Mouse (Mus musculus) intestine, embryonic 16.5 days (tissue): ENCODE measurements around the gene Nek8. TPM values are rescaled to one million over a fixed set of nuclear protein-coding genes. Genes with fewer than 3 reads are reported as not detected.

Experiments
- ATAC-seq: fragments of 200-750 bp; cut with Nextera tagmentation; 2 replicates; pipeline ENCODE4 v1.8.0; 2017; ENCODE audit warnings: moderate TSS enrichment, moderate library complexity
- H3K27ac ChIP-seq: fragments of 300-500 bp; sonication (generic); 2 replicates; pipeline ENCODE4 v1.5.1; 2014; ENCODE audit warnings: mild to moderate bottlenecking, low read length
- H3K27me3 ChIP-seq: fragments of 300-500 bp; sonication (generic); replicated peaks from 2 replicates; pipeline ENCODE4 v1.6.1; 2014; ENCODE audit warnings: low read length, control low read depth, mixed read lengths; ENCODE audit not compliant: control insufficient read depth, insufficient read depth
- H3K36me3 ChIP-seq: fragments of 300-500 bp; sonication (generic); 2 replicates; pipeline ENCODE4 v1.6.1; 2014; ENCODE audit warnings: low read length, control low read depth; ENCODE audit not compliant: control insufficient read depth, insufficient read depth
- H3K4me1 ChIP-seq: fragments of 300-500 bp; sonication (generic); 2 replicates; pipeline ENCODE4 v1.6.1; 2014; ENCODE audit warnings: low read length, control low read depth, mixed read lengths; ENCODE audit not compliant: control insufficient read depth, insufficient read depth
- H3K4me2 ChIP-seq: fragments of 300-500 bp; sonication (generic); 2 replicates; pipeline ENCODE4 v1.6.1; 2014; ENCODE audit warnings: low read depth, low read length, control low read depth
- H3K4me3 ChIP-seq: fragments of 300-500 bp; sonication (generic); 2 replicates; pipeline ENCODE4 v1.5.1; 2014; ENCODE audit warnings: mild to moderate bottlenecking, low read length
- H3K9ac ChIP-seq: fragments of 300-500 bp; sonication (generic); 2 replicates; pipeline ENCODE4 v1.6.1; 2014; ENCODE audit warnings: low read depth, low read length
- H3K9me3 ChIP-seq: fragments of 300-500 bp; sonication (generic); 2 replicates; pipeline ENCODE4 v1.6.1; 2016; ENCODE audit warnings: low read length, control low read depth; ENCODE audit not compliant: control insufficient read depth
- WGBS: fragments of 180-500 bp; shearing (Covaris S2); extraction: QIAGEN DNeasy Blood & Tissue Kit; methylation state at CpG from one replicate; pipeline ENCODE4 v1.1.7; 2014; 5-methylcytosine and 5-hydroxymethylcytosine counted together
- polyA plus RNA-seq: library from polyadenylated mRNA; unstranded; fragments of >200 nt; fragmentation: Nextera tagmentation; extraction: Ambion mirVana; gene quantifications from 2 replicates; pipeline ENCODE4 v1.2.1, GENCODE M21; 2015

Gene Nek8
- polyA plus RNA-seq, 1 experiment from 2014 or later: 17.1 TPM

- no peak overlapping the region for H3K4me2 ChIP-seq
- 0 out of 2 replicates have a peak, but pooled peaks have one; percentile 14 for ATAC-seq
Observed at GRCm38 (mm10) chr11:78170306-78170705, 6.2 kb downstream of the Nek8 start.

GRCm38 (mm10) chr11:78168541-78169468, 7.7 kb downstream of the Nek8 start:
- peak overlapping the region; percentile 89 for H3K27ac ChIP-seq
- WGBS: 37% methylated on average over 19 of the region's 19 CpGs

More at GRCm38 (mm10) chr11:78170306-78170705, 6.2 kb downstream of the Nek8 start:
- H3K9ac ChIP-seq: no peak overlapping the region
- peaks cover 31% of the 10 kb centered on the region for H3K4me1 ChIP-seq
- 80% methylated on average over 15 of the region's 15 CpGs for WGBS
- H3K9me3 ChIP-seq: no peaks in the 10 kb centered on the region
- H3K27me3 ChIP-seq: no peaks in the 10 kb centered on the region
- no peak overlapping the region for H3K4me3 ChIP-seq
- peak overlapping the region; percentile 40 for H3K27ac ChIP-seq
- no peaks in the 10 kb centered on the region for H3K36me3 ChIP-seq

GRCm38 (mm10) chr11:78167257-78167959, 9.1 kb downstream of the Nek8 start:
- Histone ChIP-seq H3K4me2 (peak overlapping the region; percentile 14; the same call in 1 of the 2 replicates), H3K27ac (peak overlapping the region; percentile 99; the same call in 1 of the 2 replicates), H3K36me3 (no peaks in the 10 kb centered on the region), H3K4me3 (no peak overlapping the region), H3K27me3 (no peaks in the 10 kb centered on the region), H3K9me3 (no peaks in the 10 kb centered on the region), H3K4me1 (peaks cover 32% of the 10 kb centered on the region), H3K9ac (0 out of 2 replicates have a peak overlapping the region, but pooled peaks have one; percentile 27)
- no peak for ATAC-seq
- 86% methylated on average over 14 of the region's 14 CpGs for WGBS

More at GRCm38 (mm10) chr11:78168541-78169468, 7.7 kb downstream of the Nek8 start:
- no peaks in the 10 kb centered on the region for H3K9me3 ChIP-seq
- H3K4me3 ChIP-seq: peak overlapping the region; percentile 30
- peak overlapping the region; percentile 54 for H3K4me2 ChIP-seq
- ATAC-seq: peak; percentile 31
- H3K9ac ChIP-seq: peak overlapping the region; percentile 46; the same call in 1 of the 2 replicates
- no peaks in the 10 kb centered on the region for H3K27me3 ChIP-seq
- peaks cover 27% of the 10 kb centered on the region for H3K4me1 ChIP-seq
- H3K36me3 ChIP-seq: no peaks in the 10 kb centered on the region

- Histone ChIP-seq H3K9me3 (no peaks in the 10 kb centered on the region), H3K9ac (peak overlapping the region; percentile 99; the same call in 1 of the 2 replicates), H3K36me3 (peaks cover 5% of the 10 kb centered on the region; the same call in 1 of the 2 replicates), H3K27ac (peak overlapping the region; percentile 99), H3K4me3 (no peak overlapping the region), H3K4me1 (peaks cover 40% of the 10 kb centered on the region), H3K4me2 (peak overlapping the region; percentile 94), H3K27me3 (no peaks in the 10 kb centered on the region)
- no peak for ATAC-seq
- WGBS: 60% methylated on average over 6 of the region's 6 CpGs
Observed at GRCm38 (mm10) chr11:78166640-78167039, 9.8 kb downstream of the Nek8 start.

GRCm38 (mm10) chr11:78166161-78166560, 10.3 kb downstream of the Nek8 start:
- peaks cover 44% of the 10 kb centered on the region for H3K4me1 ChIP-seq
- no peaks in the 10 kb centered on the region for H3K9me3 ChIP-seq
- peak overlapping the region; percentile 94 for H3K4me2 ChIP-seq
- H3K4me3 ChIP-seq: peak overlapping the region; percentile 99
- no peaks in the 10 kb centered on the region for H3K27me3 ChIP-seq
- 45% methylated on average over 4 of the region's 4 CpGs for WGBS
- peak overlapping the region; percentile 99 for H3K9ac ChIP-seq
- peaks cover 9% of the 10 kb centered on the region for H3K36me3 ChIP-seq
- no peak for ATAC-seq
- H3K27ac ChIP-seq: peak overlapping the region; percentile 99

GRCm38 (mm10) chr11:78165761-78166109, 10.7 kb downstream of the Nek8 start:
- peak overlapping the region; percentile 99 for H3K27ac ChIP-seq
- H3K4me1 ChIP-seq: peaks cover 48% of the 10 kb centered on the region
- H3K4me2 ChIP-seq: peak overlapping the region; percentile 94
- peak overlapping the region; percentile 99 for H3K9ac ChIP-seq
- ATAC-seq: peak; percentile 53
- WGBS: 1% methylated on average over 16 of the region's 16 CpGs
- H3K4me3 ChIP-seq: peak overlapping the region; percentile 99
- peaks cover 12% of the 10 kb centered on the region for H3K36me3 ChIP-seq
- no peaks in the 10 kb centered on the region for H3K27me3 ChIP-seq
- H3K9me3 ChIP-seq: no peaks in the 10 kb centered on the region

- Histone ChIP-seq H3K4me3 (peak within 1 kb of the TSS; percentile 99), H3K27me3 (no peaks in the 10 kb centered on the region), H3K4me2 (peak within 1 kb of the TSS; percentile 94), H3K4me1 (peaks cover 49% of the 10 kb centered on the region), H3K9me3 (no peaks in the 10 kb centered on the region), H3K27ac (peak within 1 kb of the TSS; percentile 99), H3K9ac (peak within 1 kb of the TSS; percentile 99), H3K36me3 (peaks cover 16% of the 10 kb centered on the region)
- ATAC-seq: peak; percentile 81
- under 1% methylated on average over 72 of the region's 78 CpGs for WGBS
Observed at GRCm38 (mm10) chr11:78164924-78165760, 11.3 kb downstream of the Nek8 start, which contains the start of gene Traf4. Traf4 (minus strand) TSS chr11:78165589.

- Histone ChIP-seq H3K4me2 (peak overlapping the region; percentile 94), H3K9me3 (no peaks in the 10 kb centered on the region), H3K27ac (peak overlapping the region; percentile 99), H3K9ac (peak overlapping the region; percentile 99), H3K4me1 (peaks cover 49% of the 10 kb centered on the region), H3K27me3 (no peaks in the 10 kb centered on the region), H3K4me3 (peak overlapping the region; percentile 99), H3K36me3 (peaks cover 21% of the 10 kb centered on the region)
- WGBS: 0% methylated on average over 14 of the region's 14 CpGs
- no peak for ATAC-seq
Observed at GRCm38 (mm10) chr11:78164604-78164923, 11.9 kb downstream of the Nek8 start.
